Mouse (Mus musculus) kidney, postnatal 14 days (tissue): ENCODE measurements around the gene Lamb3.

Experiments used
- DNase-seq: peaks from one replicate; pipeline ENCODE4 v3.0.0; 2022; ENCODE audit warnings: mixed read lengths

Gene Lamb3

GRCm38 (mm10) chr1:193320398-193320797 is 112.9 kb downstream of the Lamb3 start:
- DNase-seq = no peak

GRCm38 (mm10) chr1:193323686-193324085 is 116.2 kb downstream of the Lamb3 start:
- no peak for DNase-seq

GRCm38 (mm10) chr1:193324224-193324623 is 116.7 kb downstream of the Lamb3 start:
- DNase-seq = peak; percentile 70

- no peak for DNase-seq
Measured at GRCm38 (mm10) chr1:193325891-193326290, 118.4 kb downstream of the Lamb3 start.

- DNase-seq = peak; percentile 87
Measured at GRCm38 (mm10) chr1:193326456-193327145, 119.1 kb downstream of the Lamb3 start.

- DNase-seq = no peak
Measured at GRCm38 (mm10) chr1:193327216-193327615, 119.7 kb downstream of the Lamb3 start.

- DNase-seq = no peak
Measured at GRCm38 (mm10) chr1:193327686-193328085, 120.2 kb downstream of the Lamb3 start.

- DNase-seq = no peak
Measured at GRCm38 (mm10) chr1:193329557-193329956, 122.1 kb downstream of the Lamb3 start.

- DNase-seq = peak; percentile 83
Measured at GRCm38 (mm10) chr1:193330172-193330571, 122.7 kb downstream of the Lamb3 start.

- no peak for DNase-seq
Measured at GRCm38 (mm10) chr1:193330626-193331025, 123.1 kb downstream of the Lamb3 start.

GRCm38 (mm10) chr1:193332018-193332417 is 124.5 kb downstream of the Lamb3 start:
- DNase-seq = no peak

- no peak for DNase-seq
Measured at GRCm38 (mm10) chr1:193332671-193333070, 125.2 kb downstream of the Lamb3 start.

- DNase-seq = no peak
Measured at GRCm38 (mm10) chr1:193333776-193334175, 126.3 kb downstream of the Lamb3 start.

- DNase-seq = no peak
Measured at GRCm38 (mm10) chr1:193334546-193334945, 127.0 kb downstream of the Lamb3 start.

- DNase-seq = no peak
Measured at GRCm38 (mm10) chr1:193336122-193337017, 128.9 kb downstream of the Lamb3 start.

GRCm38 (mm10) chr1:193337018-193337321 is 129.5 kb downstream of the Lamb3 start:
- DNase-seq = no peak

- DNase-seq = no peak
Measured at GRCm38 (mm10) chr1:193337787-193338310, 130.3 kb downstream of the Lamb3 start.

GRCm38 (mm10) chr1:193338363-193338995 is 131.0 kb downstream of the Lamb3 start:
- DNase-seq = no peak

- no peak for DNase-seq
Measured at GRCm38 (mm10) chr1:193342198-193342946, 134.9 kb downstream of the Lamb3 start.

- no peak for DNase-seq
Measured at GRCm38 (mm10) chr1:193343853-193344252, 136.4 kb downstream of the Lamb3 start.

GRCm38 (mm10) chr1:193344976-193345375 is 137.5 kb downstream of the Lamb3 start:
- DNase-seq = no peak

GRCm38 (mm10) chr1:193346908-193347307 is 139.4 kb downstream of the Lamb3 start:
- DNase-seq = no peak
